Mouse (Mus musculus) adrenal gland, postnatal 36 days (tissue): ENCODE measurements around the gene Krtap15. TPM values are rescaled to one million over a fixed set of nuclear protein-coding genes. Genes with fewer than 3 reads are reported as not detected.

Experiments
- DNase-seq, 2 experiments: peaks; one replicate each; pipeline ENCODE4 v3.0.0; 2021; ENCODE audit warnings: mixed read lengths in 1 of 2
- long read RNA-seq, 2 experiments: library from polyadenylated mRNA; stranded (forward); transcript quantifications; one replicate each; pipeline ENCODE4 v2.0.0; 2021; ENCODE audit warnings: borderline sequencing depth in 2 of 2
- total RNA-seq, 2 experiments: library from RNA; stranded (reverse); gene quantifications; 2 replicates each; pipeline ENCODE4 v1.2.3; 2021

The Krtap15 gene
- total RNA-seq, result not detected
- long read RNA-seq, experiment 1, result 0 reads
- long read RNA-seq, experiment 2, result 0 reads

DNA sequence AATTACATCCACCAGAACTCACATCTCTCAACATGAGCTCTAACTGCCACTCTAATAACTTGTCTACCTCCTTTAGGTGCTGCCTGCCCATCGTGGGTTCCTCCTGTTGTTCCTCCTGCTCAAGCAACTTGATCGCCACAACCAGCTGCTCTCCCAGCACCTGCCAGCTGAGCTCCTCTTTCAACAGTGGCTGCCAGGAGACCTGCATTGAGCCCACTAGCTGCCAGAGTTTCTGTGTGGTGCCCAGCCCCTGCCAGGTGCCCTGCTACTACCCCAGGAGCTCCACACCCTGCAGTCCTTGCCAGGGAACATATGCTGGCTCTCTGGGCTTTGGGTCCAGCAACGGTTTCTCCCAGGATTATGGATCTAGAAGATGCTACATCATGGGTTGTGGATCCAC is at the start of gene Krtap15:
TSS of gene Krtap15 (plus strand) at position 150 of the 400 bp plus-strand sequence.
- no peak for DNase-seq

DNA sequence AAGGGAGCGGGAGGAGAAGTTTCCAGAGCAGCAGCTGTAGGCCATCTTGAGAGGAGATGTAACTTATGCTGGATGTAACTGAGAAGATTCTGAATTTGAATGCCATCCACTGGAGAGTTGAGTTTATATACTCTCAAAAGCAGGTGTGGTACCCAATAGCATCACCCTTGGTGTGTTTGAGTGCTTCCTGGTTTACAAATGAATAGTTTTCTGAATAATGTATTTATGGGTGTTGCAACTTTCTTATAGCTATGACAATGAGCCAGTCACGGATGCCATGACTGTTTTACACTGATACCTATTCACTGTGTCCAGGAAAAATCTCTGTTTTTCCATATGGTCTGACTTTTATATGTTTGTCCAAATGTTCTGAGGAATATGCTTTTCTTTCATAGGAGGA is 45.9 kb upstream of the Krtap15 start, which contains the start of gene 2310057N15Rik:
TSS of gene 2310057N15Rik (minus strand) at position 101 of the 400 bp plus-strand sequence.
- DNase-seq, result no peak

DNA sequence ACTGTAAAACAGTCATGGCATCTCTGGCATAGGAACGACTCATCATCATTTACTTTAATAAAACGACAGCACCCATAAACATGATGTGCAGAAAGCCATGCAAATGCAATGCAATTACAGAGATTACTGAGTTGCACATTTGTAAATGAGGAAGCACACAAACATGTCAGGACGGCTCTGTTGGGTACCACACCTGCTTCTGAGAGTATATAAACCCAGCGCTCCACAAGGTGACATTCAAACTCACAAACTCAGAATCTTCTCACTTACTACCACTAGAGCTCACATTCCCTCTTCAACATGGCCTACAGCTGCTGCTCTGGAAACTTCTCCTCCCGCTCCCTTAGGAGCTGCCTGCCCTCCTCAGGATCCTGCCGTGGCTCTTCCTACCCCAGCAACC is 42.4 kb upstream of the Krtap15 start, which contains the start of gene Gm5965:
TSS of gene Gm5965 (plus strand) at position 301 of the 400 bp plus-strand sequence.
- DNase-seq, result no peak

DNA sequence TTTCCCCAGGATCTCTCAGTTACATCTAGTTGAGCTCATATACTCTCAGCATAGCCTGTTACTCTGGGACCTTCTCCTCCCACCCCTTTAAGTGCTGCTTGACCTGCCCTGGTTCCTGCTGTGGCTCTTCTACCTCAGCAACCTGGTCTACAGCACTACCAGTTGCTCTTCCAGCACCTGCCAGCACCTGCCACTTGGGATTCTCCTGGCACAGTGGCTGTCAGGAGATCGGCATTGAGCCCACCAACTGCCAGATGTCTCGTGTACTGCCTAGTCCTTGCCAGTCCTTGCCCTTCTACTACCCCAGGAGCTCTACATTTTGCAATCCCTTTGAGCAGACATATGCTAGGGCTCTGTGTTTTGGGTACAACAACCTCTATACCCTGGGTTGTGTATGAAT is 33.2 kb upstream of the Krtap15 start:
- DNase-seq, result no peak

DNA sequence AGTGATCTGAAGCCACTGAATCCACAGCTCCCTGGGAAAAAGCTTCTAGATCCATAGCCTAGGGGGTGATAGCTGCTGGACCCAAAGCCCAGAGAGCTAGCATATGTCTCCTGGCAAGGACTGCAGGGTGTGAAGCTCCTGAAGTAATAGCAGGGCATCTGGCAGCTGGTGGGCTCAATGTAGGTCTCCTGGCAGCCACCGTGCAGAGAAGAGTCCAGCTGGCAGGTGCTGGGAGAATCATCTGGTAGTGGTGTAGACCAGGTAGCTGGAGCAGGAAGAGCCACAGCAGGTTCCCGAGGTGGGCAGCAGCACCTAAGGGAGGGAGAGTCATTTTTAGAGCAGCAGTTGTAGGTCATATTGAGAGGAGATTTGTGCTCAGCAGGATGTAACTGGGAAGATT is 8.2 kb upstream of the Krtap15 start, which contains the start of gene Gm20741:
TSS of gene Gm20741 (minus strand) at position 394 of the 400 bp plus-strand sequence.
- DNase-seq, result no peak

DNA sequence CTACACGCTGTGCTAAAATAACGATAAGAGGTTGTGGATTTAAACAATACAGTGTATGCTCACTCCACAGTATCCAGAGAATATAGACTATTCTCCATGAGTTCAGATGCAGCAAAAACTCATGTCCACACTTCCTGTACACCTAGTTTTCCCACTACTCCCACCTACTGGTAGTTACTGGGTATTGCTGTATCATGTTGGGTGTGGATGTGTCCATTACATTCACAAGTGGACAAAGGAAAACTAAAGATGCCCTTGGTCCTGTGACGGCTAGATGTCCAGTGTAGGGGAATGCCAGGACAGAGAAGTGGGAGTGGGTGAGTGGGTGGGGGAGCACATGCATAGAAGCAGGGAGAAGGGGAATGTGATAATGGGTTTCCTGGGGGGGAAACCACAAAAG is 3.7 kb downstream of the Krtap15 start:
- peak in 1 of 2 experiments; percentile 3 for DNase-seq

DNA sequence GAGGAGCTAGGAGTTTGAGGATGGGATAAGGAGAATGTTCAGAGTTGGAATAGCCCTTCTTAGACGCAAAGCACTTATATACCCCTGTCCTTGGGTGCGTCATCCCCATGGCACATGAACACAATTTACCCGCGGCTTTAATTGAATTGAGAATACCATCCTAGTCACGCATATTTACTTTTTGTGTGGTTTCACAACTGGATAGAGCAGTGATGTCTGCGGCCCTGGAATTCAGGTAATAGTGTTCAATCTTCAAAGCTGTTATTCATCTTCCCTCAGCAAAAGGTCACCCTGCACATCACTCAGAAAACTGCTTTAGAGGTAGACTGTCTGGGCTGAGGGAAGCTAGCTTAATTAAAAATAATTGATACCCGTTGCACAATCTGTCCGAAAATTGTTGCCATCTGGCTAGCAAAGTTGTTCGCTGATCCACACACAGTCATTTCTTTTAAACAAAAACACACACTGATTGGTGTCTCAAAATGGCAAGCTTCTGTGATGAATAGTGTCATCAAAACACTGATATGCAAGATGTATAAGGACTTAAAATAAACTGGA is 6.2 kb downstream of the Krtap15 start, which contains the start of gene Krtap14:
TSS of gene Krtap14 (minus strand) at position 51 of the 558 bp plus-strand sequence.
- no peak for DNase-seq

DNA sequence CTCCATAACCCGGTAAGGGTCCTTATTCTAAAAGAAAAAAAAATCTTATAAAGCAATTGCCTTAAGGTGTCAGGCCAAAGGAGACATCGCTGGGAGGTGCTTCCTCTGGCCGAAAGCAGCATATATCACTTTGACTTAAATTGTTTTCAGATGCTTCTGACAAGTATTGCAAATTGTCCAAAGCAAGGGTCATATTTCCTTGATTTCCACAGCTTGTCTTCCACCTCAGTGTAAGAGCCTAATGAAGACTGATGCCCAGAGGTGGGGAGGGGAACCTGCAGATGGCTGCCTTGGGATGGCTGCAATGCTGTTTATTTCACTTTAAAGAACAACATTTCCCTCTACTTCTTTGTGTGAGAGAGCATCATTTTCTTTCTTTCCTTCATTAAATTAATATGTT is 7.0 kb downstream of the Krtap15 start:
- no peak for DNase-seq

DNA sequence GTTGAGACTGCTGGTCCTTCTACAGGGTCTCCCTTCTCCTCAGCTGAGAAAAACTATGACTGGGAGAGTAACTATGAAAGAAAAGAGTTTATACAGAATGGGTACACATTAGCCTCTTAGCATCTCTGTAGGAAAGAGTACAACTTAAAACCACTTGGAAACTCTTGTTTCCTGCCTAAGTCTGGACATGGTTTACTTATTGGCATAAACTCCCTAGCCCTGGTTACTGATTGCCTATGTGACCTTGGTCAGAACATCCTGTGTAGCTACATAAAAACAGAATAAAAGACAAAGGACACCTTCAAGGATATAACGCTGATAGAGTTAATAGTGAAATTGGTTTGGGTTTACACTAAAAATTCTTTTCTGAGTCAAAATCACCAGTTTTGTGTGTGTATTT is 27.3 kb downstream of the Krtap15 start:
- no peak for DNase-seq

DNA sequence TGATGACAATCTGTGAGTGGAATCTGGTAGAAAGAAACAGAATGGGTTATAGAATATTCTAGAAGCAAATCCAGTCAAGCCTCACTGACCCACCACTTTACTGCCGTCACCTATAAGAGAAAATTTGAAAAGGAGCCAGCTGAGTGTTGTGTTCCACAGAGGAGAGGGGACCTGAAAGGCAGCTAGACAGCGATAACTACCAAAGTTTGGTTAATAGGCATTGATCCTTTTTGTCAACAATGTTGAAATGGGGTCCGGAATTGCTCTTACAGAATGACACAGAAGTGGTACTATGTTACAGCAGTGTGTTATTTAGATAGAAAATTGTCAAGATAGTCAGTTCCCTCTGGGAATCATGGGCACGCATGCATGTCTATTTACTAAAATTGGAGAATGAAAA is 28.5 kb downstream of the Krtap15 start:
- no peak for DNase-seq

DNA sequence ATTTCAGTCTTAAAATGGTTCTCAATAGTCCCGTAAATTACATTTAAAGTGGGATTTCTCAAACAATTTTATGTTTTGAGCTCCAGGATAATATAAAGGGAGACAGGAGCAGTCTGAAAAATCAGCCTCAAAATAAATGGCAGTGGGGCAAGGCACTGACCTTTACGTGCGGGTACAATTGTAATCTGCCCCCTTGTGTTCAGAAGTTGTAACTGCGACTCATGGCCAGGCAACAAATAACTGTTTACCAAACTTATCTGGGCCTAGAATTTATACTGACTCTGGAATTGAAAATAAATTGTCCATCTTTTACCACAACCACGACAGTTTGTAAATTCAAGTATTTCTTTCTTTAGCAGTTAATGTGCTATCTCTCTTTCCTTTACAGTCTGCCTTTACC is 31.4 kb downstream of the Krtap15 start:
- DNase-seq, result peak; percentile 7 to 16

DNA sequence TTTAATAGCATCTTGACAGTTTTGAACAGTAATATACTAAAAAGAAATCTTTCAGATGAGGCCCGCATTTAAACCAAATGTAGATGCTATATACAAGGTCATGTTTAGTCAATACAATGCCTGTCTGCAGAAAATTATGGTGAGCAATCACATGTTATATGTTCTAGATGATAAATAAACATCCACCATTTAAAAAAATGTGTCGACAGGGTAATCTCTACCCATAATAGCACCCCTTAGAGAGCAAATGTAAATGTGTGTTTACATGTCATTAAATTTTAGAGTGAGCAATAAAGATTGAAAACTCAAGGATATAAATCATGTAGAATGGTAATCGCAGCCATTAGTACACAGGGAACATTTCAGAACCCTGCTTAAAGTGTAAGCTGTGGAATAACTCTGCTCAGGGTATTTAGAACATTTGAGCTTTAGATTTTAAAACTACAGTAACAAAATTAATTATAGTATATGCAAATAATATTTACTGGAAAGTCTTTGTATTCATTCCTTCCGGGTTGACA is 44.9 kb downstream of the Krtap15 start:
- DNase-seq, result no peak

DNA sequence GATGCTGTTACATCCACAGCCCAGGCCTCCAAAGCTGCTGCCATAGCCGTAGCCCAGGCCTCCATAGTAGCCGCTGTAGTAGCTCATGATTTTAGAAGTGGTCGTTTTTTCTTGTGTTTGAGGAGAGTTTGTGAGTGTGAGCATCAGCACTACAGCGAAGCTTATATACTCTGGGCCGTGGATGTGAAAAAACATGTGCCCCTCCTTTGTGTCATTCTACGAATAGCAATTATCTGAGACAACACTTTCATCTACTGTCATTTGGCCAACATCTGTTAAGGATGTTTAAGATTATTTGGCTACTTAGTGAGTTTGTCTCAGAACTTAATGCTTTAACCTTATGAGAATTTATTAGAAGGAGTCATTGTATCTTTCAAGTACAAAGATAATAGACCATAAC is 49.3 kb downstream of the Krtap15 start, which contains the start of gene Krtap19-1:
TSS of gene Krtap19-1 (minus strand) at position 101 of the 400 bp plus-strand sequence.
- no peak for DNase-seq

DNA sequence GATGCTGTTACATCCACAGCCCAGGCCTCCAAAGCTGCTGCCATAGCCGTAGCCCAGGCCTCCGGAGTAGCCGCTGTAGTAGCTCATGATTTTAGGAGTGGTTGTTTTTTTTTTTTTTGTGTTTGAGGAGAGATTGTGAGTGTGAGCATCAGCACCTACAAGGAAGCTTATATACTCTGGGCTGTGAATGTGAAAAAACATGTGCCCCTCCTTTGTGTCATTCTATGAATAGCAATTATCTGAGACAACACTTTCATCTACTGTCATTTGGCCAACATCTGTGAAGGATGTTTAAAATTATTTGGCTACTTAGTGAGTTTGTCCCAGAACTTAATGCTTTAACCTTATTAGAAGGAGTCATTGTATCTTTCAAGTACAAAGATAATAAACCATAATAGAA is 54.2 kb downstream of the Krtap15 start, which contains the start of gene Krtap19-2:
TSS of gene Krtap19-2 (minus strand) at position 101 of the 400 bp plus-strand sequence.
- no peak for DNase-seq

DNA sequence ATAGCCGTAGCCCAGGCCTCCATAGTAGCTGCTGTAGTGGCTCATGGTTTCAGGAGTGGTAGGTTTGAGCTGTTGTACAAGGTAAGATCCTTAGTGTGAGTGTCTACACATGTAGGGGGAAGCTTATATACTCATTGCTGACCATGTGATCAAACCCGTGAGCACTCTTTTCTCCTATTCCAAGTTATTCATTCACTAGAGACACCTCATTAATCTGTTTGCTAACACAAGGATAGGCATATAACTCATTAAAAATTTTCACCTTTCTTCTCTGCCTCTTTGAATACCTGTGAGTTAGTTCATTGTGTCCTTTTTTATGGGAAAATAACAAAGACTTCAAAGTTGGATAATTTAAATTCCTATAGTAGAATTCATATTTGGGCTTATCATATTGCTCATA is 57.9 kb downstream of the Krtap15 start, which contains the start of gene Krtap19-3:
TSS of gene Krtap19-3 (minus strand) at position 101 of the 400 bp plus-strand sequence.
- no peak for DNase-seq

Other genes starting within 250 kb of the Krtap15 start
- not detected for gene Krtap24-1, start 207.9 kb upstream of the Krtap15 start, total RNA-seq
- gene 2310079G19Rik, start 192.5 kb upstream of the Krtap15 start, total RNA-seq, result not detected
- gene Krtap26-1, start 172.4 kb upstream of the Krtap15 start, total RNA-seq, result not detected
- not detected for gene Krtap27-1, start 148.5 kb upstream of the Krtap15 start, total RNA-seq
- not detected for gene 2310061N02Rik, start 112.3 kb upstream of the Krtap15 start, total RNA-seq
- not detected for gene Krtap13-1, start 91.4 kb upstream of the Krtap15 start, total RNA-seq
- not detected for gene Krtap13, start 68.6 kb upstream of the Krtap15 start, total RNA-seq
- gene 2310034C09Rik, start 61.4 kb upstream of the Krtap15 start, total RNA-seq, result not detected
- gene 2310057N15Rik, start 46.0 kb upstream of the Krtap15 start, total RNA-seq, result not detected
- not detected for gene Gm5965, start 42.3 kb upstream of the Krtap15 start, total RNA-seq
- gene Gm20741, start 8.0 kb upstream of the Krtap15 start, total RNA-seq, result not detected
- not detected for gene Krtap14, start 5.9 kb downstream of the Krtap15 start, total RNA-seq
- gene Krtap19-1, start 49.2 kb downstream of the Krtap15 start, total RNA-seq, result not detected
- gene Krtap19-2, start 54.1 kb downstream of the Krtap15 start, total RNA-seq, result not detected
- not detected for gene Krtap19-3, start 57.8 kb downstream of the Krtap15 start, total RNA-seq
- gene Krtap19-4, start 64.9 kb downstream of the Krtap15 start, total RNA-seq, result not detected
- not detected for gene Krtap19-5, start 76.2 kb downstream of the Krtap15 start, total RNA-seq
- not detected for gene Krtap19-9b, start 112.0 kb downstream of the Krtap15 start, total RNA-seq
- not detected for gene Krtap16-3, start 142.7 kb downstream of the Krtap15 start, total RNA-seq
- gene Krtap22-2, start 190.5 kb downstream of the Krtap15 start, total RNA-seq, result not detected
- gene Gm10229, start 195.1 kb downstream of the Krtap15 start, total RNA-seq, result not detected
- not detected for gene Krtap6-1, start 211.5 kb downstream of the Krtap15 start, total RNA-seq
- not detected for gene Gm10228, start 221.3 kb downstream of the Krtap15 start, total RNA-seq
- gene Krtap6-5, start 227.7 kb downstream of the Krtap15 start, total RNA-seq, result not detected
- not detected for gene 1110025L11Rik, start 243.8 kb downstream of the Krtap15 start, total RNA-seq